Mouse (Mus musculus) heart, embryonic 15.5 days (tissue): Measurements from ENCODE around the gene Dgkb. TPM values are rescaled to one million over a fixed set of nuclear protein-coding genes. Genes with fewer than 3 reads are reported as not detected.

ENCODE experiments used
- ATAC-seq: fragments of 200-750 bp; cut with Nextera tagmentation; replicated peaks from 2 replicates; pipeline ENCODE4 v1.8.0; 2017; ENCODE audit warnings: low read depth, moderate TSS enrichment; ENCODE audit not compliant: insufficient number of reproducible peaks, insufficient read depth, low FRiP score
- H3K27ac ChIP-seq: fragments of 300-500 bp; sonication (generic); 2 replicates; pipeline ENCODE4 v1.5.1; 2015; ENCODE audit warnings: mild to moderate bottlenecking, inconsistent platforms
- H3K27me3 ChIP-seq: fragments of 300-500 bp; sonication (generic); 2 replicates; pipeline ENCODE4 v1.6.1; 2015; ENCODE audit warnings: inconsistent platforms
- H3K36me3 ChIP-seq: fragments of 300-500 bp; sonication (generic); 2 replicates; pipeline ENCODE4 v1.6.1; 2015; ENCODE audit warnings: mild to moderate bottlenecking, inconsistent platforms
- H3K4me1 ChIP-seq: fragments of 300-500 bp; sonication (generic); replicated peaks from 2 replicates; pipeline ENCODE4 v1.6.1; 2015; ENCODE audit warnings: inconsistent platforms
- H3K4me2 ChIP-seq: fragments of 300-500 bp; sonication (generic); 2 replicates; pipeline ENCODE4 v1.6.1; 2015; ENCODE audit warnings: inconsistent platforms, mild to moderate bottlenecking, moderate library complexity
- H3K4me3 ChIP-seq: fragments of 300-500 bp; sonication (generic); 2 replicates; pipeline ENCODE4 v1.5.1; 2015; ENCODE audit warnings: mild to moderate bottlenecking, inconsistent platforms
- H3K9ac ChIP-seq: fragments of 300-500 bp; sonication (generic); 2 replicates; pipeline ENCODE4 v1.6.1; 2015; ENCODE audit warnings: mild to moderate bottlenecking, inconsistent platforms
- H3K9me3 ChIP-seq: fragments of 300-500 bp; sonication (generic); replicated peaks from 2 replicates; pipeline ENCODE4 v1.6.1; 2016; ENCODE audit warnings: inconsistent platforms
- WGBS: fragments of 180-500 bp; shearing (Covaris S2); methylation state at CpG from one replicate; pipeline ENCODE4 v1.1.7; 2015; ENCODE audit warnings: mixed read lengths; 5-methylcytosine and 5-hydroxymethylcytosine counted together
- polyA plus RNA-seq: library from polyadenylated mRNA; unstranded; fragments of >200 nt; fragmentation: Nextera tagmentation; extraction: Ambion mirVana; gene quantifications from 2 replicates; pipeline ENCODE4 v1.2.1, GENCODE M21; 2015

Dgkb gene
- polyA plus RNA-seq = 0.71 and 0.77 TPM in 2 replicates

DNA sequence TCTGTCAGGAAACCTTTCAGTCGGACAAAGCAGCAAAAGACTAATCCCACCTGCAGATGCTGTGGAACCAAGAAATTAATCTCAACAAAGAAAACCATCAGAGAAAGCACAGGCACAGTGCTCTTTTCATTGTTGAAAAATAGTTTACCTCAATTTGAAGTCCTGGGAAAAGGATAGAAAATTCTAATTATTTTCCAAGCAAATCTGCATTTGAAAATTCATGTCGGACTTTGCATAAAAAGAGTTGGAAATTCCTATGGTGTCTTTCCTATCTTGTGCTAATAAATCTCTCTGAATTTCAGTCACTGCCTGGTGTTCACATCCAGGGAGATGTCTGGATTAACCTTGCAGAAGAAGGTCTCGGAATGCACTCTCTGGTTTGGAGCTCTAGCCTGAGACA, at the start of gene Dgkb:
TSS of gene Dgkb (plus strand) at position 301 of the 400 bp plus-strand sequence.
- Histone ChIP-seq H3K4me1 (no peaks in the 10 kb centered on the region), H3K4me3 (no peak within 1 kb of the TSS), H3K27ac (no peak within 1 kb of the TSS), H3K4me2 (no peak within 1 kb of the TSS), H3K27me3 (no peaks in the 10 kb centered on the region), H3K36me3 (no peaks in the 10 kb centered on the region), H3K9ac (no peak within 1 kb of the TSS), H3K9me3 (no peaks in the 10 kb centered on the region)
- ATAC-seq = no peak
- WGBS = 63% methylated on average over 3 of the region's 3 CpGs

DNA sequence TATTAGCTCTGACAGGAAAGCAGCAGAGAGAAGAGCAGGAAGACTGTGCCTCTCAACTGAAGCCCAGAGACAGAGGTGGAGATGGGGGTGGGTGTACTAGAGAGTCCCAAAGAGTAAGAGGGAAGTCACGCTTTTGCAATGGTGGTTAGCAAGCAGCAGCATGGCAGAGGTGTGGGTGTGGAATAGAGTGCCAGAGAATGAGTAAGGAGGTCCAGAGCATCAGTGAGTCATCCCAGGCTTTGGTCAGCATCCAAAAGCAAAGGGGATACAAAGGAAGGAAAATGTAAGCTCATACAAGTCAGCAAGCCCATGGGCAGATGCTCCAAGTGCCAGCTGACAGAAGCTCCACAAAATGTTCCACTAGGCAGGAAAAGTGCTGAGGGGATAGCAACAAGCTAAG, 47.7 kb upstream of the Dgkb start:
- no peak overlapping the region for H3K9ac ChIP-seq
- no peak overlapping the region for H3K4me2 ChIP-seq
- 53% methylated on average over 1 of the region's 1 CpGs for whole genome bisulfite sequencing
- no peaks in the 10 kb centered on the region for H3K9me3 ChIP-seq
- no peaks in the 10 kb centered on the region for H3K27me3 ChIP-seq
- H3K4me1 ChIP-seq = peaks cover 4% of the 10 kb centered on the region
- ATAC-seq = no peak
- no peak overlapping the region for H3K27ac ChIP-seq
- no peaks in the 10 kb centered on the region for H3K36me3 ChIP-seq
- H3K4me3 ChIP-seq = no peak overlapping the region

DNA sequence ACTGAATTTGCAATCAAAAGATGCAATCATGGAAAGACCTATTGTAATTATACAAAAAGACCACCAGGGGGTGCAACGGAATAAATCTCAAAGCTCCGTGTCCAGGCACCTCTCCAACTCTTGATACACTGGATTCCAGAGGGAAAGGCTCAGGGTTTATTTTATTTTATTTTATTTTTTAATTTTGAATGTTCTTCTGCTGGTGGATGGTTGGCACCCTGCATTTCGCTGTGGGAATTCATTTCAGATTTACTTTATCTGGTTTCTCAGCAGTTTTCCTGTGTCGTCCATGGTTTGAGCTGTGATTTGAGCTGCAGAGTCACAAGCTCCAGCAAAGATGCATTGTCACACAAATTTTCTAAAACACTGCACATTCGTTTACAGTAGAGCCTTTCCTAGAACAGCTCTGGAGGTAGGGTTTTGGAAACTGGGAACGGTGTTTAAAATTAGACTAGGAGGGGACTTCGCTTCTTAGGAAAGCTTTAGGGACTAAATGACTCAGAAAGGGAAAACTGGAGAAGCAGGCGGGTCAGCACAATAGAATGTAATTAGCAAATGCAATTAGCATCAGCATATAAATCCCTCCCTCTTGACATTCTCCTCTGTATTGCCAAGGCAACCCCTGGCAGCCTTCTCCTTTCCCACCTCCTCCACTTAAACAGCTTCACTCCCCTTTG, 43.7 kb upstream of the Dgkb start:
- Histone ChIP-seq H3K4me1 (peaks cover 4% of the 10 kb centered on the region), H3K4me2 (peak overlapping the region; percentile 40), H3K27me3 (no peaks in the 10 kb centered on the region), H3K9ac (no peak overlapping the region), H3K27ac (no peak overlapping the region), H3K4me3 (0 out of 2 replicates have a peak overlapping the region, but pooled peaks have one; percentile 9), H3K9me3 (no peaks in the 10 kb centered on the region), H3K36me3 (no peaks in the 10 kb centered on the region)
- no peak for ATAC-seq
- 13% methylated on average over 8 of the region's 8 CpGs for WGBS

- no peaks in the 10 kb centered on the region for H3K36me3 ChIP-seq
- H3K4me2 ChIP-seq = no peak overlapping the region
- no peaks in the 10 kb centered on the region for H3K27me3 ChIP-seq
- WGBS = 38% methylated on average over 2 of the region's 2 CpGs
- no peak overlapping the region for H3K9ac ChIP-seq
- peaks cover 4% of the 10 kb centered on the region for H3K4me1 ChIP-seq
- ATAC-seq = no peak
- H3K4me3 ChIP-seq = no peak overlapping the region
- H3K27ac ChIP-seq = no peak overlapping the region
- H3K9me3 ChIP-seq = no peaks in the 10 kb centered on the region
Observed at GRCm38 (mm10) chr12:37774591-37774990, 42.9 kb upstream of the Dgkb start.

DNA sequence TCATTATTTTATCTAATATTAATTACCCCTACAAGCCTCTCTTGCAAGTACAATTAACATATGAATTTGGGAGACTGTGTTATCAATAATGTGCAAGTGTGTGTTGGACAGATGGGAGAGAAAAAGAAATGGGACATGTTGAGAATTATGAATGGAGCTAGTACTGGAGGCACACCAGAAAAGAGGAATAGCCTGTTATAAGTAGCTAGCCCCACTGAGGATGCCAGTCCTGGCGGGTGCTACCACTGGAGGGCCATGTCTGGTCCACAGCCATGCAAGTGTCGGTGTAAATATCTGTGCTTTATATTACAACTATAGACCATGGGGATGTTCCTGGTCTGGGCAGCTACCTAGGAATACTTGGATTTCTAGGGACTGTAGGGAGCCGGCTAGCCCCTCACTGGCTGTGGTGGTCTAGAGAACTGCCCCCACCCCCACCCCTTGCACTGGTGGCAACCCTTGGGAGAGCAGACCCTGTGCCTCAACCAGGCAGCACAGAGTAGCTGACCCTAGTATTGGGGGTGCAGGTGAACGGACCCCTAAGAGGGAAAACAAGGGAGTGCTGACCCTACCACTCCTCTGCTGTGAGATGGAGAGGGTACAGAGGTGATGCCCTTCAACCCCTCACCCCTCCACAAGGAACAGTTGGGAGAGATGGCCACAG, 21.1 kb upstream of the Dgkb start:
- H3K27ac ChIP-seq = no peak overlapping the region
- no peaks in the 10 kb centered on the region for H3K4me1 ChIP-seq
- no peak overlapping the region for H3K4me2 ChIP-seq
- no peak for ATAC-seq
- no peaks in the 10 kb centered on the region for H3K27me3 ChIP-seq
- no peak overlapping the region for H3K9ac ChIP-seq
- WGBS = 73% methylated on average over 4 of the region's 4 CpGs
- no peaks in the 10 kb centered on the region for H3K9me3 ChIP-seq
- H3K36me3 ChIP-seq = no peaks in the 10 kb centered on the region
- H3K4me3 ChIP-seq = no peak overlapping the region

- H3K9ac ChIP-seq = no peak overlapping the region
- no peaks in the 10 kb centered on the region for H3K27me3 ChIP-seq
- H3K9me3 ChIP-seq = no peaks in the 10 kb centered on the region
- H3K36me3 ChIP-seq = no peaks in the 10 kb centered on the region
- WGBS = 69% methylated on average over 3 of the region's 3 CpGs
- H3K4me3 ChIP-seq = no peak overlapping the region
- ATAC-seq = no peak
- no peaks in the 10 kb centered on the region for H3K4me1 ChIP-seq
- H3K27ac ChIP-seq = no peak overlapping the region
- no peak overlapping the region for H3K4me2 ChIP-seq
Observed at GRCm38 (mm10) chr12:37814122-37814521, 3.4 kb upstream of the Dgkb start.

DNA sequence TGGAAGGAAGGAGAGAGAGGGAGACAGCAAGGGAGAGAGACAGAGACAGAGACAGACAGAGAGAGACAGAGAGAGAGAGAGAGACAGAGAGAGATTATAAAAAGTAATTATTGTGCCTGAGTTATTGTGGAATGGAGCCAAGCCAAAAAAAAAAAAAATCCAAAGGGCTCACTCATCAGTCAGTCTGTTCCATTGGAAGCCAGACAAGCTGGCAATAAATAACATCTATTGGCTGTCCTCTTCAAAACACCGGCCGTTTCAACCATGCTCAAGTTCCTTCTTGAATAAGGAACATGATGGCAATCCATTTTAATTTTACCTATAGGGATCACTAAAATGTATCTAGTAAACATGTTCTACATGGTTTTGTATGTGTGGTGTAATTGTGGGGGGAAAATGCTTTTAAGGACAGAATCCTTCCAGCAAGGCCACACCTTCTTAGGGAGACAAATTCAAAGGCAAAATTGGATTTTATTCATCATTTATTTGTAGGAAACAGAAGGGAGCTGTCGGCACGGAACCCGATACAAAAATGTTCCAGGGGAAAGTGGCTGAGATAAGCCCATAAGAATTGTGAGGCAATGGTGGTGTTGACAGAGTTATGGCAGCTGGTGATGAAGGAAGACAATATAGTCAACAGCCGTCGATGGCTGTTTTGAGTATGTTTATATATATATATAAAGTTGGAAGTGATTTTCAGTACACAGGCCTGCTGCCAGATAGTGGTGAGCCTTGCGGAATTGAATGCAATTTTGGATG, 3.7 kb downstream of the Dgkb start:
- Histone ChIP-seq H3K36me3 (no peaks in the 10 kb centered on the region), H3K9me3 (no peaks in the 10 kb centered on the region), H3K4me2 (no peak overlapping the region), H3K4me1 (no peaks in the 10 kb centered on the region), H3K9ac (no peak overlapping the region), H3K27me3 (no peaks in the 10 kb centered on the region), H3K4me3 (no peak overlapping the region), H3K27ac (no peak overlapping the region)
- WGBS = 53% methylated on average over 8 of the region's 8 CpGs
- no peak for ATAC-seq

- H3K27ac ChIP-seq = no peak overlapping the region
- no peaks in the 10 kb centered on the region for H3K36me3 ChIP-seq
- peaks cover 7% of the 10 kb centered on the region for H3K4me1 ChIP-seq
- H3K4me2 ChIP-seq = peak overlapping the region; percentile 82
- peak overlapping the region; percentile 46 for H3K4me3 ChIP-seq
- H3K27me3 ChIP-seq = no peaks in the 10 kb centered on the region
- ATAC-seq = no peak
- under 1% methylated on average over 26 of the region's 26 CpGs for WGBS
- H3K9me3 ChIP-seq = no peaks in the 10 kb centered on the region
- H3K9ac ChIP-seq = 0 out of 2 replicates have a peak overlapping the region, but pooled peaks have one; percentile 3
Observed at GRCm38 (mm10) chr12:37880042-37881017, 62.8 kb downstream of the Dgkb start.

DNA sequence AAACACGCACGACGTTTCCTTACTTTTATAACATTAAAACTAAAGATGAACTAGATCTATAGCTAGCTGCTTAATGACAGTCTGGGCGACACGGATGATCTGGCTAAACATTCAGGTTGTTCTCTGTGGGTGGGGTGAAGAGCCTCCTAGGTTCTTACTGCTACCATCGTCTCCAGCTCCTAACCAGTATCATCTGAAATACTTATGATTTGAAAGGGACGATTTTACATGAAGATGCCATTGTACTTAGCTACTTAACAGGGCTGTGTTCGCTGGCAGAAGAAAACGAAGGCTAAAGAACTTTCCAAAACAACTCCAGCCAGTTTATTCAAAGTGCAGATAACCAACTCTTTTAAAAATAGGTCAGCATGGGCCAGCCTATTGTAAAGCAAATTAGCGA, 63.9 kb downstream of the Dgkb start:
- ATAC-seq = no peak
- Histone ChIP-seq H3K4me1 (peaks cover 7% of the 10 kb centered on the region), H3K4me2 (peak overlapping the region; percentile 82), H3K27ac (no peak overlapping the region), H3K9me3 (no peaks in the 10 kb centered on the region), H3K4me3 (peak overlapping the region; percentile 46), H3K36me3 (no peaks in the 10 kb centered on the region), H3K27me3 (no peaks in the 10 kb centered on the region), H3K9ac (no peak overlapping the region)
- 8% methylated on average over 10 of the region's 10 CpGs for WGBS

DNA sequence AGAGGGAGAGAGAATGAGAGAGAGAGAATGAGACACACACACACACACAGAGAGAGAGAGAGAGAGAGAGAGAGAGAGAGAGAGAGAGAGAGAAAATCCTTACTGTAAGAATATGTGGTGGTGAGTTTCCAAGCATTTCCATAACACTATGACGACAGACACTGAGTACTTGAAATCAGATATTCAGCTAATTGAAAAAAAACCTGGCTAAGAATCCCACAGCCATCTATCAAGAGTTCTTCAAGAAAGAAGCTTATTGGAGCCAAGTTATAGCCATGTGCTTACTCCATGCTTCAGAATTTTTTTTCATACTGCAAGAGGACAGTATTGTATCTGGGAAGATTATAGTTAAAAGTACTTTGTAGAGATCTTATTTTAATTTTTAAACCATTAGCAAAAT, 65.3 kb downstream of the Dgkb start:
- Histone ChIP-seq H3K27me3 (no peaks in the 10 kb centered on the region), H3K27ac (no peak overlapping the region), H3K4me1 (peaks cover 7% of the 10 kb centered on the region), H3K36me3 (no peaks in the 10 kb centered on the region), H3K4me3 (no peak overlapping the region), H3K4me2 (no peak overlapping the region), H3K9ac (no peak overlapping the region), H3K9me3 (no peaks in the 10 kb centered on the region)
- no peak for ATAC-seq
- 35% methylated on average over 1 of the region's 1 CpGs for WGBS

- WGBS = 63% methylated on average over 4 of the region's 4 CpGs
- Histone ChIP-seq H3K9ac (no peak overlapping the region), H3K36me3 (no peaks in the 10 kb centered on the region), H3K4me1 (peaks cover 7% of the 10 kb centered on the region), H3K4me2 (no peak overlapping the region), H3K9me3 (no peaks in the 10 kb centered on the region), H3K27me3 (no peaks in the 10 kb centered on the region), H3K27ac (no peak overlapping the region), H3K4me3 (no peak overlapping the region)
- ATAC-seq = no peak
Observed at GRCm38 (mm10) chr12:37883781-37884180, 66.3 kb downstream of the Dgkb start.
